Mouse (Mus musculus) kidney, postnatal 10 days (tissue): ENCODE results near the gene Trat1.

ENCODE experiments used
- DNase-seq: peaks from one replicate; pipeline ENCODE4 v3.0.0; 2021; ENCODE audit warnings: mixed read lengths

Trat1 gene

GRCm38 (mm10) chr16:48771971-48772445 lies at the start of gene Trat1:
Gene Trat1, minus strand, starts transcription at chr16:48772021.
- no peak for DNase-seq

GRCm38 (mm10) chr16:48818524-48818923 lies 46.7 kb upstream of the Trat1 start:
- DNase-seq: no peak

- DNase-seq: no peak
These were observed 44.9 kb upstream of the Trat1 start, which contains the start of gene Retnlb for GRCm38 (mm10) chr16:48816695-48817094. Gene Retnlb, plus strand, starts transcription at chr16:48816856.

- no peak for DNase-seq
These were observed 40.1 kb upstream of the Trat1 start for GRCm38 (mm10) chr16:48811881-48812436.

GRCm38 (mm10) chr16:48809374-48809773 lies 37.6 kb upstream of the Trat1 start:
- no peak for DNase-seq

- no peak for DNase-seq
These were observed 34.7 kb upstream of the Trat1 start for GRCm38 (mm10) chr16:48806521-48806920.

GRCm38 (mm10) chr16:48805412-48805811 lies 33.6 kb upstream of the Trat1 start:
- DNase-seq: no peak

GRCm38 (mm10) chr16:48800906-48801305 lies 29.1 kb upstream of the Trat1 start:
- DNase-seq: no peak

- no peak for DNase-seq
These were observed 27.6 kb upstream of the Trat1 start for GRCm38 (mm10) chr16:48799470-48799869.

GRCm38 (mm10) chr16:48798285-48798684 lies 26.5 kb upstream of the Trat1 start:
- no peak for DNase-seq

- DNase-seq: no peak
These were observed 16.9 kb upstream of the Trat1 start for GRCm38 (mm10) chr16:48788704-48789185.

- no peak for DNase-seq
These were observed 14.4 kb upstream of the Trat1 start for GRCm38 (mm10) chr16:48786258-48786657.

- DNase-seq: no peak
These were observed 5.4 kb upstream of the Trat1 start for GRCm38 (mm10) chr16:48777254-48777653.

GRCm38 (mm10) chr16:48769183-48769582 lies 2.6 kb downstream of the Trat1 start:
- no peak for DNase-seq

- DNase-seq: no peak
These were observed 11.0 kb downstream of the Trat1 start for GRCm38 (mm10) chr16:48760643-48761481.

- peak; percentile 4 for DNase-seq
These were observed 21.5 kb downstream of the Trat1 start for GRCm38 (mm10) chr16:48750145-48750827.

- no peak for DNase-seq
These were observed 26.4 kb downstream of the Trat1 start for GRCm38 (mm10) chr16:48745418-48745817.

- no peak for DNase-seq
These were observed 26.8 kb downstream of the Trat1 start for GRCm38 (mm10) chr16:48745011-48745410.

GRCm38 (mm10) chr16:48741549-48741948 lies 30.3 kb downstream of the Trat1 start:
- no peak for DNase-seq

- DNase-seq: no peak
These were observed 31.8 kb downstream of the Trat1 start for GRCm38 (mm10) chr16:48739974-48740373.

GRCm38 (mm10) chr16:48738429-48738828 lies 33.4 kb downstream of the Trat1 start:
- DNase-seq: no peak

GRCm38 (mm10) chr16:48736890-48737289 lies 34.9 kb downstream of the Trat1 start:
- no peak for DNase-seq

- DNase-seq: no peak
These were observed 51.6 kb downstream of the Trat1 start for GRCm38 (mm10) chr16:48720259-48720658.
